Mouse (Mus musculus): Measurements from ENCODE around the gene Scaf8.

- TF ChIP-seq POLR2AphosphoS2 (IDR thresholded peaks at IDR 0.05; ENCODE audit: low read depth, low read length) (no peak), HCFC1 (IDR thresholded peaks at IDR 0.05; ENCODE audit: low read depth, low read length) (no peak), ZMIZ1 (IDR thresholded peaks at IDR 0.05; ENCODE audit: low read depth, low read length) (no peak), POLR2A (IDR thresholded peaks at IDR 0.05; ENCODE audit: low read depth, low read length) (no peak), ZC3H11A (IDR thresholded peaks at IDR 0.05; ENCODE audit: low read depth, low read length) (no peak), E2F4 (IDR thresholded peaks at IDR 0.05; ENCODE audit: insufficient replicate concordance, low read depth, low read length) (no peak), TCF12 (IDR thresholded peaks at IDR 0.05; ENCODE audit: low read depth, low read length) (no peak), CTCF (conservative IDR thresholded peaks at IDR 0.05 in 1 of 2, IDR thresholded peaks at IDR 0.05 in 1 of 2; ENCODE audit: low read depth in 2 of 2, low read length in 2 of 2) (no peak), EP300 (IDR thresholded peaks at IDR 0.05; ENCODE audit: low read length) (no peak), USF1 (IDR thresholded peaks at IDR 0.05; ENCODE audit: low read depth, low read length) (no peak), CHD1 (IDR thresholded peaks at IDR 0.05; ENCODE audit: low read depth, low read length) (no peak), ETS1 (conservative IDR thresholded peaks at IDR 0.05; ENCODE audit: low read depth, low read length) (no peak), MYC (IDR thresholded peaks at IDR 0.05; ENCODE audit: low read depth, low read length) (no peak), MAFK (IDR thresholded peaks at IDR 0.05; ENCODE audit: insufficient replicate concordance, low read length) (no peak)
These were observed 20.6 kb downstream of the Scaf8 start for GRCm38 (mm10) chr17:3135346-3135745.
